Mouse (Mus musculus): ENCODE measurements around the gene Nme7.

DNA sequence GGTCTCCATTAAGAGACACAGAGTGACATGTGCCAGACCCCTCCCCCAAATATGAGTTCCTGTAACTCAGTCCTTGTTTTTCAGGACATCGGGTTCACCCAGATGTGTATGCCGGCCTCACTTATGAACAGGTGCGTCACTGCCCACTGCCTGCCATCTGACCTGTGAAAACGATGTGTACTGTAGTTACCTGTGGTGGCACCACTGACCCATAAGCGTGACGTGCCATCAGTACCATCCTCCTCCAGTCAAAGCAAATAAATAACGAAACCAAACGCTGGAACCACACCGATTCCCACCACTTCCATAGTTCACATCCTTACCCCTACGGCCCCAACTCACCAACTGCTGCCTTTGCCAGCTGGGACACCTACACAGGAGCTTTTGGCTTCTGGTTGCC, 142.6 kb downstream of the Nme7 start:
- TF ChIP-seq CTCF (IDR thresholded peaks at IDR 0.05; ENCODE audit: insufficient read depth, low read depth, low read length) (no peak), POLR2A (IDR thresholded peaks at IDR 0.05; ENCODE audit: insufficient read depth, low read depth, low read length) (no peak)
